Mouse (Mus musculus): Measurements from ENCODE around the gene Sptb.
A peak's percentile ranks its signal among the peaks of the same experiment; 100 is the strongest.

Gene Sptb

DNA sequence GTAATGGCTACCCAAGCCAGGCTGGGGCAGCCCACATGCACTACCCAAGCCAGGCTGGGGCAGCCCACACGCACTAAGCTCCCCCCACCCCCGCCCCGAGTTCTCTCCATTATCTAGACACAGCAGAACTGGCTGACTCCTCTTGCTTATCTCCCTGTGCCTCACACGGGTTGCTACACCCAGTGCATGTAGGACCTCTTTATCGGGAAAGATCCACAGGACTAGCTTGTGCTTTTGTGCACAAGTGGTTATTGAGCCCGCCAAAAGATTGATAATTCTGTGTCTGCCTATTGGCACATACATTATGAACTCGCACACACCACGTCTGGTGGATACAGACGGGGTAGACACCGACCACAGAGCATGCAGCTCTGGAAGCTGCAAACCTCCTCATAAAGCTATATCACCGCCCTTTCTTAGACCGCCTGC lies 36.5 kb downstream of the Sptb start:
- DNase-seq (ENCODE audit: low spot score): no peak

DNA sequence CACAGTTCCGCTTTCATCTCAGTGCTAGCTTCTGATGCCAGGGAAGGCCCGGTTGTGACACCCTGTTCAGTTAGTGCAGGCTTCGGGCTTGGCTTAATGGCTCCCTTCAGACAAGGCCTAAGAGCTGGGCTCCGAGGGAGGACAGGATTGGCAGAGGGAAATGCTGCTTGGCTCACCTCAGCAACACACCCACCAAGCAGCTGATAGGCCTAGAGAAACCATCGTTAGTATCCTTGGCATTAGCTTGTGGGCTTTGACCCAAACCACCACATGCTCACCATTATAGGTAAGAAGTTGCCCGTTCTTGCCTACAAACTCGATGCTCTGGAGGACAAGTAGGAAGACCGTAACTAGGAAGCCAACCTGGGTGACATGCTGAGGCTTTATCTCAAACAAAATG lies 38.3 kb downstream of the Sptb start:
- DNase-seq (ENCODE audit: low spot score): no peak

DNA sequence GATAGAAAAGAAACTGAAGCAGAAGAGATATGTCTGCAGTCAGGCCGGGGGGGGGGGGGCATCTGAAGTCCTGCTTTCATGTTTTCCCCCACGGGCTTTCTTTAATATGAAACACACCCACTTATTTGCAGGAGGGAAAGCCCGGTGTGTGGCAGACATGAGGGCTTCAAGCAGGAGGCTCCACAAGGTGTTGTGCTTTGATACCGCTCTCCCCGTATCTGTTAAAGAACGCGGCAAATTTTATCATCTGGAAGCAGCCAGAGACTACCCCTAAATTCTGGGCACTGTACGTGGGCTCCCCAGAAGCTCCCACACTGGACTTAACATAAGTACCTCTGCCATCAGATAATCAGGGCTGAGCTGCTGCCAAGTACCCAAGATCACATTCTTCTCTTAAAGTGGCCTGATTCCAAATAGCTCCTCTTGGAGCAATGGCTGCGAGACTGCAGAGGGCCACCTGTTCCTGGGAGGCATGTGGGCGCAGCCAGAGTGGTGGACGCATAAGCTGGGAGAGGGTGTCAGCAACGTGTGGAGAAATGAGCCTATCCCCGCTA lies 39.7 kb downstream of the Sptb start:
- no peak for DNase-seq (ENCODE audit: low spot score)

DNA sequence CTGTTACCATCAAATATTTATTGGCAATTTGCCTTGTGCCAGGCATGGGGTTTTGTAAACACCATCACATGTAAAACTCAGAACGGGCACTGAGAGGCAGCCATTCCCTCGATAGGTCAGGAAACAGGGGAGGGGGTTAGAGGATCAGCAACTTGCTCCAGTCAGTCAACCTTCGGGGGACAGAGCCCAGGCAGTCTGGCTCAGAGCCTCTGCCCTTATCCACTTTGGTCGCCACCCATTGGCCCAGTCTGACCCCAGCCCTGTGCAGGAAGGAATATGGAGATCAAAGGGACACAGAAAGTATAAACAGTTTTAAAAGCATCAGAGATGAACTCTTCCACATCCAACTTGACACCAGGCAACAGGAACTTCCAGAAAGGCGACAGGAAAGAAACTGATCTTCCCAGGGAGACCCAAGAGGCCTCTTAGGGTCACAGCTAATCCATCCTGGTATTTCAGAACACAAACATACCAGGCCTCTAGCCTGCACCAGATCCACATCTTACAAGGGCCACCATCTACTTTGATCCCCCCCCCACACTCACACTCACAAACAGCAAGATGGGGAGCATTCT lies 40.3 kb downstream of the Sptb start:
- DNase-seq (ENCODE audit: low spot score): no peak

DNA sequence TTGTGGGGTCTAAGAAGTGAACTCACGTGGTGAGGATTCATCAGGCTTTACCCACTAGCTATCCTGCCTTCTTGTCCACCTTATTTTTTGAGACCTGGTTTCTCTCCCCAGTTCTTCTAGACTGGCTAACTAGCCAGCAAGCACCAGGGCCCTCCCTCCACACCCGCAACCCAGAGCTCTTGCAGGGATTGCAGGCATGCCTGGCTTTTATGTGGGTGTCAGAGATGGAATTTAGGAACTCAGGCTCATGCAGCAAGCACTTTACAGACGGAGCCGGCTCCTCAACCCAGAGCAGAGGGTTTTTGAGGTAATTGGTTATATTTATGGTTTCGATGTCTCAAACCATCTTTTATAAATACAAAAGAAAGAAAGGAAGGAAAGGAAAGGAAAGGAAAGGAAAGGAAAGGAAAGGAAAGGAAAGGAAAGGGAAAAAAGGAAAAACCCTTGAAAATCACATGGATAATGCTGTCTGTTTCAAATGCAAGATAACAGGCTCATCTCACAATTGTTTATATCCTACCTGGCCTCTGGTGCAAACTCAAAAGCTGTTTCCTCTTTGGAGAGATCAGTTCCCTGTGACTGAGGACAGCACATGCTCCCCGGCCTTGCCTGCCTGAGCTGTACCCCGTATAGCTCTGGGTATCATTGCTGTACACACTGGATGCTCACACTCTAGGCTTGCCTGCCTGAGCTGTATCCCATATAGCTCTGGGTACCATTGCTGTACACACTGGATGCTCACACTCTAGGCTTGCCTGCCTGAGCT lies 41.5 kb downstream of the Sptb start:
- no peak for DNase-seq (ENCODE audit: low spot score)

DNA sequence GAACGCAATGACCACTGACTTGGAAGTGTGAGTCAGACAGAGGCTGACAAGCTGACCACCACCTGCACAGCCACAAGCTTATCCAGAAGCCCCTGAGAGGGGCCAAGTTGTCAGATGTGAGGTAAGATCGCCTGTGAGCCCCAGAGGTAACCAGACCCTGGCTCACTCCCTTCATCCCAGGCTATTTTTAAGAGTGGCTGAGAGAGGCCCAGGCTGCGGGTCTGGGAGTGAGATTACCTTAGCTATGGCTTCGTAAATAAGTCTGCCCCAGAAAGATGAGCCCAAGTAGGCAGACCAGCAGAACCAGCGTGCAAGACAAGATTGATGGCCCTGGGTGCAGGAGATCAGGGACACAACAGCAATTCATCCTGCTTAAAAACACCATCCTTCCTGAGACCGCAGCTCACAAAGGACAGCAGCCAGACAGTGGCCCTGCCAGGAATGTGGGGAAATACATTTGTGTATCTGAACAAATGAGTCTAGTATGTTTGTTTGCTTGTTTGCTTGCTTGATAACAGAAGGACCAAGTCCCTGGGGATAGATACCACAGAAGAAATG lies 58.5 kb downstream of the Sptb start:
- no peak for DNase-seq (ENCODE audit: low spot score)

DNA sequence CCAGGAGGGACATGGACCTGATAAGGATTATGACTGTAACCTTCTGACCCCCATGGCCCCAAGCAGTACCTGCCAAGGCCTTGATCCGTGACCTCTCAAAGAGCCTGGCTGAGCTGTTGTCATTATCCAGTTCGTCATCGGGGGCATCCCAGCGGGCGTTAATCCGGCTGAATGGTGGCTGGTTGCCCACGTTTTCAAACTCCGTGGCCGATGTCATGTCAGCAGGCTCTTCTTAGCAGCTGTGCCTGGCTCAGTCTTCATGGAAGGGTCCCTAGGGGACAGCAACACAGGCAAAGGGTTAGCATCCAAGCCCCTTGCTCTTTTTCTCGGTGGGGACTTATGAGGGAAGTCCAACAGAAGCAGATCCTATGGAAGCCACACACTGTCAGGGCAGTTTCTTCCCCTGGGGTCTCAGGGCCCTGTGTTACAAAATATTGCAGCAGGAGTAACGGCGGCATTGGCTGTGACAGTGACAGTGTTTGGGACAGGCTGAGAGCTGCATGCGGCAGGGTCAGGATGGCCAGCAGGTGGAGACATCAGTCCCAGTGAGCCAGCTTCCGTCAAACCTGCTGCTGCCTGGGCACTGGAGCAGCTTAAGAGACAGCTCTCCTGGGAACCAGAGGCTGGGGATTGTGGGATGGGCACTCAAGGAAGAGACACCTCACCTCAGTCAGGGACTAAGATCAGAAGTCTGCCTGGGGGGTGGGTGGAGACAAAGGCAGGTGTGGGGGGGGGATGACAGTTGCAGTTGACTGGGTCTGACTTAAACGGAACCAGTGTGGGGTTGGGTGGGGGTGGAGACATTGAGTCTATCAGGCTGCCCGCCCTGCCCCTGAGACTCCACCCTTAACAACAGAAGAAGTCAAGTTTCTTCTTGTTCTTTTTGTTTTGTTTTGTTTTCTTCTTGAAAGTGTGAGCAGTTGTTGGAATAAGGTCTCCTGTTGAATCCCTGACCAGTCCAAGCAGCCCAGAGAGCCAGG lies 60.3 kb downstream of the Sptb start:
- DNase-seq (ENCODE audit: low spot score): peak; percentile 83

DNA sequence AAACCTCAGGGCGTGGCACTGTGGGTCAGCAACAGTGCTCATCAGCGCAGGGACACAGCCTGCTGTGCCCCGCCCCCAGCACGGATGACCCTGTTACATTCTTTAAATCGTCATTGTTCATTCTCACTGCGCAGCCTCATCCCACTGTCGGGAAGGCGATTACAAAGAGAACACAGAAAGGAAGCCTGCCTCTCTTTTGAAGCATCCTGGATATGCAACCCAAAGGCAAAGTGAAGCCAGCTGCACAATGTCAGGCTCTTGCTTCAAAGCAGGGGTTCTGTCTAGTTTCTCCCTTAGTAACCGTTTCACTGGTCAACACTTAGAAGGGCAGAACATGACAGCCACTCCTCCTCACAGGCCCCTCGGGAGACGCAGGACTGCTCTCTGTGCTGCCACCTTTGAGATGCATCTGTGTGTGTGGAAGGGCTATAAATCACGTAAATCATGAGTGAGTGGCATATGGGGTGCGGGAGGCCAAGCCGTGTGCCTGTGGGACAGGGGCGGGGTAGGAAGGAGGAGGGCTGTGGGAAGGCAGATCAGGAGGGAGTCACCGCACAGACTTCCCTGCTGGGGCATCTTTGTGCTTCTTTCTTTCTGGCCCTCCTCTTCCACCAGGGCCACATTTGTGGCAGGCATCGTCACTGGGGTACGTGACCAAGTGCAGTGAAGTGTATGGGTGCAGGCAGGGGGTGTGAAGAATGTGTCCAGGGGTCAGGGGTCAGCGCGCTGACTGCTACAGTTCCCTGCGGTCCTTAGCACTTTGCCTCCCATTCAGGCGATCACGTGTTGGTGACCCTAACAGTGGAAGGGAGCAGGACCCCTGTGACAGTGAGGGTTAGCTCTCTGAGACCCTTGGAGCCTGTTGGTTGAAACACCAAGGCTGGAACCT lies 64.9 kb downstream of the Sptb start:
- DNase-seq (ENCODE audit: low spot score): no peak

DNA sequence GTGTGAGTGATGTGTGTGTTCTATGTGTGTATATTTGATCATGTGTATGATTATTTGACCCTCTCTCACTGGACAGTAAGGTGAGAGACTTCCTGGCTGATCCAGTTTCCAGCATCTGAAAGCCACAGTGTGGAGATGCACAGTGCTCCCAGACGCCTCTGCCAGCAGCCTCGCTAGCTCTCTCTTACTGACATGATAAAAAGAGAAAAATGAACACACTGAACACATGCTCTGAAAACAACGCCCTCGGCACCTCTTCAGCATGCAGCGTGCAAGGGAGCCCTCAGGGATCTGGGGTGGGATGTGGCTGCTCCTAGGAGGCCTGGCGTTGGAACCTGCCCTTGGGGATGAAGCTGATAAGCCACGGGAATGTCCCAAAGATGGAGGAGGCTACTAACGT lies 66.7 kb downstream of the Sptb start:
- DNase-seq (ENCODE audit: low spot score): no peak

DNA sequence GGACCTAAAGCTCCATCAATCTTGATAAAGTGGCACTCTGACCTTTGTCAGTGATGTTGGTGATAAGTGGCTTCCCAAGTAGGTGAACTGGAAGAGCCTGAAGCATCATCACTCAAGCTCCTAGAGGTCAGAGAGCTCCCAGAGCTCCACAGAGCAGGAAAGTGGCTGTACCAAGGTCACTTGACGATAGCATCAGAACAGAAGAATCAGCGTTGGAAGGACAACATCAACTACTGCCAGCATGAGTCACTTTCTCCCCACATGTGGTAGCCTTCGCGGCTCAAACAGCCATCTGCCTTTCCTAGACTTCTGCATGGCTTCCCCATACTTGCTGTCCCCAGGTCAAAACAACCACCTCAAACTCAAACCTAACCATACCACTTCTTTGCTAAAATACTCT lies 67.7 kb downstream of the Sptb start:
- no peak for DNase-seq (ENCODE audit: low spot score)

DNA sequence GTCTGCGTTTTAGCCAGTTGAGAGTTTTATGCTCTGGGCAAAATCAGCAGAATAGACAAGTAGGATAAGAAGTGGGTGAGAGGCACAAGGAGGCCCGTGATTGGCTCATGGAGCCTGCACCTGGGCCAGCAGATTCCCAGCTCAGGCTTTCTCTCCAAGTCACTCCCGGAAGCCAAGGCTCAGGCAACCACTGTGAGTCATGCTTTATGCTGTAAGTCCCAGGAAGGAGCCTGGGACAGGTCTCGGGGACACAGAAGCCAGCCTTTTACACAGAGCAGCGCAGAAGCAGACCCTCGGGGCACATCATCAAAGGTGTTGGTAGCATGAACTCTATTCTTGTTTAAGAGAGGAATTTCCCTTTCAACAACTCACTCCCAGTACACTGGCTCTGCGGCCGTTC lies 69.7 kb downstream of the Sptb start:
- no peak for DNase-seq (ENCODE audit: low spot score)

DNA sequence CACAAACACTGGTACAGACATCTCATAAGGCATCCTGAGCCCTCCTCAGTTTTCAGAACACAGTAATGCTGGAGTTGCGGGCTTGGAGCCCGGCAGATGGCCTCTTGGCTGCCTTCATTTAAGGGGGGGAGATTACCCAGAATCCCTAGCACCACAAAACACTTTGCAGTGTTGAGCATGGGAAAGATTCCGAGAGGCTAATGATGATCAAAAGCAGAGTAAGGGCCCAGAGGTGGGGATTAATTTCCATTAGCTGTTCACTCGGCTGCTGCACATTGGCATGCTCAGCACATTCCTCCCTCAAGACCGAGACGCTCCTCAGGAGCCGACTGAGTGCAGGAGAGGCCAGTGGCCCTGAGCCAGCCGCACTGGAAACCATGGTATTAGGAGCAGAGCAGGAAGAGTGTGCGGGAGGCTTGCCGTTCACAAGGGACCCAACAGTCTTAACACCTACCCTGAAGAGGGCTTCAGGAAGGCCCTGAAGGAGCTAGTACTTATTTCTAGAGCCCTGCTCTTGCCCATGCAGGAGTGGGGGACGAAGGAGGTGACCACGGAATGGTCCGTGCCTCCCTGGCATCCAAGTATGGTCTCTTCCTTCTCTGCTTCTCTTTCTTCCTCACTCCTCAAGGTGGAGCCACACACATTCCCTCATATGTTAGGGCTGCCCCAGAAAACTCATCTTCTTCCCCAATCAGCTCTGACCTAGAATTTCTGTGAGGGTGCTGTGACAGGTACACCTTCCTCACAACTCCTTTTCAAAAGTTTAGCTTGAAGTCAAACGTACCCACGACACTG lies 75.3 kb downstream of the Sptb start:
- peak; percentile 66 for DNase-seq (ENCODE audit: low spot score)

DNA sequence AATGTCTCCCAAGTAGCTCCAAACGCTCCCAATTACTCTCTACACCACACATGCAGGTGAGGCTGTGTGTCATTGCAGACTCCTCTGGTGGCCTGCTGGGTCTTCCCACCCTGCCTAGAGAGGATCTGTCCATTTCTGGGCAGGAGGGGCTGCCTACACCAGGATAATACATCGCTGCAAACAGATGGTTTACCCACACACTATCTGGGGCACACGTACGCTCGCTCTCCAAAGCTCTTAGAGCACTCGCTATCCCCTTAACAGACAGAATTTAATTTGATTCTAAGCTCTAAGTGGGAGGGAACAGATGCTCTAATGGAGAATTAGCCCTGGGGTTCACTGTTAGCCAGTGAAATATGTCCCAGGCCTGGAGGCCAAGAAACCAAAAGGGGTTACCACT lies 87.0 kb downstream of the Sptb start:
- DNase-seq (ENCODE audit: low spot score): no peak

DNA sequence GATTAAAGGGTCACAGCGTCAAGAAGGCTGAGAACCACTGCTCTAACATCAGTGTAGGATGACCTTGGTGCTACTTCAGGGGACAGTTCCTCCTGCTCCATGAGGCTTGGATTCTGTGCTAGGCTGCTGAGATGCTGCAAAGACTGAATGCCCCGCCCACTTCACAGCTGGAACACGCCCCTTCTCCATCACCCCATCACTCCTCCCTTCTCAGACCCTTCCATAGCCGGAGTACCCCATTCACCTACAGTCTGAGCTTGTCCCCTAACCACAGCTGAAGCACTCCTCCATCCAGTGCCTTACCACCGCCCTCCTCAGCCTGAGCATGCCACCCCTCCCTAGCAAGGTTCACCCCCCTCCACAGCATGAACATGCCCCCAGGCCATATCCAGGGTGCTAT lies 90.5 kb downstream of the Sptb start:
- DNase-seq (ENCODE audit: low spot score): no peak

DNA sequence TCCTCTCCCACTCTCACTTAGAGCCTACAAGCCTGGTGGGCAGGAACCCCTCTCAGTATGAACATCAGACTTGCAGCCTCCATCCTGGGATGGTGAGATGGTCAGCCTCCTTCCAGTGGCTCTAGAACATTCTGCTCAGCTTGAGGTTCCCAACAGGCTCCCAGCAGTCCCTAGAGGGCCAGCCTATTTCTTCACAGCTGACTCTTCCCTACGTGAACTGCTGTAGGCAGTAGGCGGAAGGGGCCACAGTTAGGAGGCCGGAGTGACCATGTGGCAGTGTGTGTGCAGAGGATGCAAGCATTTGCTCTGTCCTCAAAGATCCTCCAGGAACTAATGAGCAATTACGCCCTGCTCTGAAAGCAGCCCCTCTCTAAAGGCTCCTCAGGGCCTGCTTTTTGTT lies 92.2 kb downstream of the Sptb start:
- DNase-seq (ENCODE audit: low spot score): no peak

DNA sequence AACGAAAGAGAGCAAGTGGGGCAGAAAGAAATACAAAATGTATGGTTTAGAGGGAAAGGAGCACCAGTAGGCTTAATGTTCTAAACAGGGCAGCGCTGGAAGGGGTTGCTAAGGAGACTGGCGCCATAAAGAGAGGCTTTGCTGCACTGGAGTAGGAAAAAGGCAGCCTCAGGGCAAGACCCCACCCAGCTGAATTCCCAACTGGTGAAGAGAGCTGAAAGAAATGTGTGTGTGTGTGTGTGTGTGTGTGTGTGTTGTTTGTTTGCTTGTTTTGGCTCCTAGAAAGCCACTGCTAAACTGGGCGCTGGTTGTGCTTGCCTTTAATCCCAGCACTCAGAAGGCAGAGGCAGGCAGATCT lies 94.8 kb downstream of the Sptb start:
- no peak for DNase-seq (ENCODE audit: low spot score)

DNA sequence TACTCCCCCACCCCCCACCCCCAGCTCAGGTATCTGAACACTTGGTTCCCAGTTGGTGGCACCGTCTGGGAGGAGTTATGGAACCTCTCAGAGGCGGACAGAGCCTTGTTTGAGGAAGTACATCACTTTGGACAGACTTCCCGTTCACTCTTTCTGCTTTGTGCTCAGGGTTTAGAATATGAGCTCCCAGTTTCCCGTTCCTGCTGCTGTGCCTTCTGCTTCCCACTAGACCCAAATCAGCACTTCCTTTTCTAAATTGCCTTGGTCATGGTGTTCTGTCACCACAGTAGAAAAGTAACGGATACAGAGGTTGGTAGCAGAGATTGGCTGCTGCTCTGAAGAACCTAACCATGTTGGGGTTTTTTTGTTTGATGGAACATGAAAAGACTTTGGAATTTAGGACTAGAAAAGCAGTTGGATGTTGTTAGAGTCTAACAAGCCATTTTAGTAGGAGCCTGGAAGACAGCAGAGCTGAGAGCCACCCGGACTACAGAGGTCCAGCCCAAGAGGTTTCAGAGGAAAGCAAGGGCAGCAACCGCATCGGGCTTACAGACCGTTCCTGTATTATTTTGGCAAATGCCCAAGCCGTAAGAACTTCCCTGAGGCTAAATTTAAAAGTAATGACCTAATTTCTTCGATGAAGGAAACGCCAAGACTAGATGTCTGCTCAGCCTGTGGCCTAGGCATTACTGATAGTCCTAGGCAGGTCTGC lies 95.3 kb downstream of the Sptb start:
- no peak for DNase-seq (ENCODE audit: low spot score)

DNA sequence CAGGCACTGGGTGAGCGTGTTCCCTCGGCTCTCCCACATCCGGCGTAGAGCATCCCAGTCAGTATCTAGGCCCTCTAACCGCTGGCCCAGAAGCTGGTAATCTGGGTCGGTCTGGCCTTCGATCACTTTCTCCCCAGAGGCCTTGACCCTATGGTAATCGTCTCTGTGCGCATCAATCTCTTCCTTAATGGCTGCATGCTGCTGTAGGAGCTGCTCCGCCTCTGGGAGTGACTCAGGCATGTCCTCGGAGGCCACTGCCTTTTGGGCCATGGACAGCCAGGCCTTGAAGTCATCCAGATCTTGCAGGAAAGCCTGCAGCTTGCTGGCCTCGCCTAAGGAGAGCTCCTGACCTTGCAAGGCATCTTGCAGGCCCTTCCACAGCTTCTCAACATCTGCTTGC lies 97.7 kb downstream of the Sptb start:
- DNase-seq (ENCODE audit: low spot score): no peak

DNA sequence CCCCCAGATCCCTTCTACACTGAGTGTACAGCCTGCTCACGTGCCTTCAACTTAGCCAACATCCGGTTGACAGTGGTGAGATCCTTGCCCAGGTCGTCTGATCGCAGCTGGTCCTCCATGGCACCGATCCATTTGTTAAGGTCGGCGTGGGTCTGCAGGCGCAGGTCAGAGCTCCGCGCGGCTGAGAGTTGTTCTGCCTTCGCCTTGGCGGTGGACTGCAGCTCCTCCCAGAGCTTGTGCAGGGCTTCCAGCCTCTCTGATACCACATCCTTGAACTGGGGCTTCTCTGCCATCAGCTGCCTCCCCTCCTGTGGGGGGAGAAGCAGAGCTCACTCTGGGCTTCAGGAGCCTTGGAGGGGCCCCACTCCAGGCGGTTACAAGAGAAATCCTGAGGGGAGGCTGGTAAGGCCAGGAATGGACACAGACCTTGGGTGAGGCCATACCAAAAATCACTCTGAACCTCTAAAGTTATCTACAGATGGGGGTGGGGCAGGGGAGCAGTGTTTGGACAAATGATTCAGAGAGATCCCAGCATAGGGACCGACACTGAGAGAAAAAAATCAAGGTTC lies 101.3 kb downstream of the Sptb start:
- no peak for DNase-seq (ENCODE audit: low spot score)

DNA sequence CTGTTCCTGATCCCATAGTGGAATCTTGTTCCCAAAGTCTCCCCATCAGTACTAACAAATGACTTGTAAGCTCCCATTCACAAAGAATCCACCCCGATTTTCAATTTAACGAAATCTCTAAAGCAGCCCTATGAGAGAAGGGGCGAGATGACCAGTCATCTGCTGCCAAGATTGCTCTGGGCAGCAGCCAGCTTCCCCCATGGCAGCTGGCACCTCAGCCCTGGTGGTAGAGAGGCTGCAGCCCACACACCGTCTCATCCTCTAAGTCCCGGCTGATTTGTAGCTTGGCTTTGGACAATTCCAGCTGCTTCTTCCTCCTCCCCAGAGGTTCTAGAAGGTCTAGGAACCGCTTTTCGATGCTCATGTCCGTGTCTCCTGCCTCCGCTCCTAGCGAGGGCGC lies 102.1 kb downstream of the Sptb start:
- DNase-seq (ENCODE audit: low spot score): no peak

All from testis, postnatal 10 days (tissue).